Mouse (Mus musculus) lung, adult 2 months (tissue): Measurements from ENCODE around the gene Pik3ip1.

Experiments
- CTCF ChIP-seq: fragments of 200-500 bp; IDR thresholded peaks from 2 replicates; pipeline ENCODE4 v1.5.1; 2011; ENCODE audit warnings: mild to moderate bottlenecking, low read length, control low read depth; ENCODE audit not compliant: insufficient read depth
- POLR2A ChIP-seq: fragments of 200-500 bp; IDR thresholded peaks from 2 replicates; pipeline ENCODE4 v1.6.1; 2011; ENCODE audit warnings: low read depth, mild to moderate bottlenecking, control low read depth, low read length, borderline replicate concordance; ENCODE audit errors: extremely low read depth

GRCm38 (mm10) chr11:3290640-3291310, 39.4 kb upstream of the Pik3ip1 start:
- no peak for TF ChIP-seq CTCF
- no peak for TF ChIP-seq POLR2A
